Mouse (Mus musculus): ENCODE measurements around the gene Zfp697. TPM values are rescaled to one million over a fixed set of nuclear protein-coding genes. Genes with fewer than 3 reads are reported as not detected.
"Not testable (repeated sequence)": the region's sequence is repeated elsewhere in the genome, so short reads cannot be mapped to it uniquely, and the experiment has no call there.

Gene Zfp697
- 1 to 10 TPM; 7.9 to 8.6 TPM for total RNA-seq (2021)

DNA sequence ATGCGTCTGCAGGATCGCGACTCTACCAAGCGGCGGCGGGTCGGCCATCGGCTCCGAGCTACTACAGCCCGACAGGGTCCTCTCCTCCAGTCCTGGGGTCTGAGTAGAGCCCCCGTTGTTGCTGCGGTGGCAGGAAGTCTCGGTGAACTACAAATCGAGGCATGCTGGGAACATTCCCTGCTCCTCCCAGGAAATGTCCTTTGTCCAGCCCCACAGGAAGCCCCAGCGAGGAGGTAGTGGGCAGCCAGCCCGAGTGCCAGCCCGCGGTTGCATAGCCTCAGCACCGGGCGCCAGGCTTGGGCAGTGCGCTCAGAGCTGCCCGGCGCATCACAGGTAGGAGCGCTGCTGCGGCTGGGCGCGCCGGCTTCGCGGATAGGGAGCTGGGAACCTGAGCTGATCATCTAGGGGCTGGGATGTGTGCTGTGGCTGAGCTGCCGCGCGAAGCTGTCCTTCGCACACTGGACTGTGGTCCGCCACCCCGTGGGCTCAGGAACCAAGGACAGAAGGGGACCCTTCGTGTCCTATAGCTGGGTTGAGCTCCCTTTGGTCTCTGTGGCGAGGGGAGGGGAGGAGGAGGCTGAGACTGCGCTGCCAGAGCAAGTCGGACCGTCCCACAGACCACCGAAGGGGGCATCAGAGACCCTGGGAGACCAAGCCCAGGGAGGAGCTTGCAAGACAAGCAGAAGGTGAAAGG lies at the start of gene Zfp697:
Gene Zfp697 (plus strand): TSS at position 216 of the 694 bp plus-strand sequence.
- intact Hi-C loops (cut with DNase I): loop anchor here (2.0 to 5.0 kb wide), 3 partner anchors 35 to 60 kb away; no protein-coding TSS in a partner anchor
- DNase-seq: peak; percentile 86

DNA sequence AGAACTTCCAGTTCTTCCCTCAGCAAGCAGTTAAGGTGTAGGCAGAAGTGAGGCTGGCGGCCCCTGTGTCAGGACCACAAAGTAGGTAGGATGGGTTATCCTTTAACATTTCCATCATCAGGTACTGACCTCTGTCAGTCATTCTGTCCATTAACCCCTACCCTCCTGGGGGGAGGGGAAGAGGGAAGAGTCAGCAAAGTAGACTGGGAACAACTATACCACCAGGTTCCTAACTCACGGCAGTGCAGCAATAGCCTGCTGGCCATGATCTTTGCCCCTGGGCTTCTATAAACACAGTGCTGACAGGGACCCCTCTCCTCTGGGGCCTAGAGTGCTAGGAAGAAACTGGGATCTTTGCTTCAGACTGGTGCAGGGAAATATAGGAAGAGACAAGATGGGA lies 48.3 kb upstream of the Zfp697 start:
- intact Hi-C loops (cut with DNase I): no loop called here

DNA sequence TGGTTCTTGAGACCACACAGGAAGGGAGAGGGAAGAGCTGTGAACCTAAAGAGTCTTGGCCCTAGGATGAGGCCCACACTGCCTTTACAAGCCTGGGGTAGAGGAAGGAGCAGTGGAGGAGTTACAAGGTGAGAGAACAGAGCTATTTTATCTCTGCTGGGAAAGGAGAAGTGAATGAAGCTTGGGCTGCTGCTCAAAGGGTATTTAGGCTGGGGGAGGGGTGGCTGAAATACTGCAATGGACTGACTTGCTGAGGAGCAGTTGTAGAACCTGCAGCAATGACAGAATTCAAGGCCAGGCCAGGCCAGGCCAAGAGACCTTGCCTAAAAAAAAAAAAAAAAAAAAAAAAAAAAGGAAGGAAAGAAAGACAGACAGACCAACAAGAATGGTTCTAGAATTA lies 46.9 kb upstream of the Zfp697 start:
- intact Hi-C loops (cut with DNase I): no loop called here
- no peak for DNase-seq

More for the DNA sequence above, 48.3 kb upstream of the Zfp697 start:
- DNase-seq: no peak

DNA sequence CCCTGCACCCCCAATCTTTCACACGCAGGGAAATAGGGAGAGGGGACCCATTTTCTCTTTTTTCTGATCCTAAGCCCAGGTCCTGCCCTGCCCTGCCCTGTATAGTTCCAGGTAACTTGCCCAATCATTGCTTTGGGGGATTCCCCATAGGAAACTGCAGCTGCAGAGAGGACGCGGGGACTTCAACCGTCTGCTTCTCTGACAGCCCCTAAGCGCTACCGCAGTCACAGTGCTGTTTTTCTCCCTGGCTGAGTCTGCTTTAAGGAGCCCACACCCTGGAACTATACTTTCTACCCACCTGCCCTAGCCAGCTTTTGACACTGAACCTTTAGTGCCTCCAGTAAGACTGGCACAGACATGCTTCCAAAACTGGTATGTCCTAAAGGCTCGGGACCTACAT lies 46.4 kb upstream of the Zfp697 start:
- intact Hi-C loops (cut with DNase I): no loop called here
- DNase-seq: no peak

DNA sequence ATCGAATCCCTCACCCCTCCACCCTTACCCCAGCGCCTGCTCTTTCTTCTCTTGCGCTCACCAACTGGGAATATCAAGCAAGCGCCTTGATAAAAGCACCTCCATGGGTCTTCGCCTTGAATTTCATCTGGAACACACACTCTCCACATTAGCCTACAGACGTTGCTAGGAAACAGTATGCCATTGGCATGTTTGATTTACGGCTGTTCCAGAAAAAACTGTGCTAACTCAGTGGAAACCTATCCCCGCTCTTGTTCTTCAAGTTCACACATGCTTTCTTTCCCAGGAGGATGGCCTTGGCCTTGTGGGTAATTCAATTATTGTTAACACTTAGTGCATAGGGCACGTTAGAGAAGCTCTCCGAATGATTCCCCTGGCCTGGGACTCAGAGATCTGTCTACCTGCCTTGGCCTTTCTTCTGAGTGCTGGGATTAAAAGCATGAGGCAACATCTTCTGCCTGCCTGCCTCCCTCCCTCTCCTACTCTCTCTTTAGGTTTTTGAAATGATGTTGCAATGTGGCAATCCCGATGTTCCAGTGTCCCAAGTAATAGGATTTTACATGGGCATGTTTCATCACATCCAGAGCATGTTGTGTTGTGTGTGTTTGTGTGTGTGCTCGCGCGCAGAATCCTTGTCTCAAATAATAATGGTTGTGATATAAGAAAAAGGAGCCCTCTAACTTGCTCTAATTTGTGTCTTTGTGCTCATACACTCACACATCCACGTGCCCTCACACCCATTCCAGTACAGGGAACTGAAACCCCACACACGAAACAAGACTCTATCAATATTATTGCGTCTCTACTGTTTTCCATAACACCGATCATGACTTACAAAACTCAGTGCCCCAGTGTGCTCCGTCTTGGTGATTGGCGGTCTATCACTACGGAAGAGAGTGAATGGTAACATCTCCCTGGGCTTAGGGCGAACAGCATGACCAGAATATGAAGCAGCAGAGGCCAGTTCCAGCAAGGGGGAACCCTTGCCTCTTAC lies 45.3 kb upstream of the Zfp697 start:
- no peak for DNase-seq
- intact Hi-C loops (cut with DNase I): no loop called here

DNA sequence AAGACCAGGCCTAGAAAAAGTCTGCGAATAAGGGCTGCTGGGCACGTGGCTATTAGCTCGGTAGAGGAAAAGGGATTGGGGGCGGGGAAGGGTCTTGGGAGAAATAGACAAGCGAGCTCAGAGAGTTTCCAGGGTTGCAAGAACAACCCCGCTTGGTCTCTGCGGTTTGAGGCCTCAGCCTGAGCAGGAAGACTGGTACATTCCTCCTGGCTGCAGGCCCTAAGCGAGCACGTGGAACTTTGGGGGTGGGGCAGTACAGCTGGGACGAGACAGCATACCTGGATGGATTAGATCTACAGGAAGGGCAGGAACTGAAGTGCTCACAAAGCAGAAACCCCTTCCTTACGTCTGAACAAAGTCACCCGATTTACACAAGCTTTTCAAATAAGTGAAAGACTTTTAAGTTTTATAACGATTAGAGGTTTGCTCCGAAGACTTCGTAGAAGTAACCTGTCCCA lies 43.6 kb upstream of the Zfp697 start:
- intact Hi-C loops (cut with DNase I): no loop called here
- peak; percentile 54 to 57 for DNase-seq

DNA sequence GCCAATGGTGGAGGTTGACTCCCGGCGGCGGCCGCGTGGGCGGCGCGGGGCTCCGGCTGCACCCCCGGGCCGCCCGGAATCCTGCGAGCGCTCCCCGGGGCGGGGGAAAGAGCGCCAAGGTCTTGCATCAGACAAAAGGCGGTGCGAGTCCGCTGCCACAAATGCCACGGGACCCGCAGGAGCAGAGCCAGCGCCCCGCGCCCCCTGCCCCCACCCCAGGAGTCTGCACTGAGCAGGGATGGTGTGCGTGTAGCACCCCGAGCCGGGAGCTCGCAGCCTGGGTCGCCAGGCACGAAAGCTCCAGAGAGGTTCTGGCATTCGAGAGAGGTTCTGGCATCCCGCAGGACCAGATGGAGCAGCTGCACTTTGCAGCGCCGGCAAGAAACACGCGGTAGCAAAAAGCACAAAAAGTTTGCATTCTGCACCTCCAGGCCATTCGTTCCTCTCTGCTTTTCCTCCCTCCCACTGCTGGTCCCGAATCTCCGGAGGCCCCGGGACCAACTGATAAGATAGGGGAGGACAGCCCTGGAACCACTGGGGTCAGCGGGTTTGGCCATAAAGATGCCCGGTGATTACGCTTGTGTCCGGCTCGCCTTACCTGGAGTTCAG lies 43.1 kb upstream of the Zfp697 start:
- peak; percentile 47 to 55 for DNase-seq
- intact Hi-C loops (cut with DNase I): no loop called here

DNA sequence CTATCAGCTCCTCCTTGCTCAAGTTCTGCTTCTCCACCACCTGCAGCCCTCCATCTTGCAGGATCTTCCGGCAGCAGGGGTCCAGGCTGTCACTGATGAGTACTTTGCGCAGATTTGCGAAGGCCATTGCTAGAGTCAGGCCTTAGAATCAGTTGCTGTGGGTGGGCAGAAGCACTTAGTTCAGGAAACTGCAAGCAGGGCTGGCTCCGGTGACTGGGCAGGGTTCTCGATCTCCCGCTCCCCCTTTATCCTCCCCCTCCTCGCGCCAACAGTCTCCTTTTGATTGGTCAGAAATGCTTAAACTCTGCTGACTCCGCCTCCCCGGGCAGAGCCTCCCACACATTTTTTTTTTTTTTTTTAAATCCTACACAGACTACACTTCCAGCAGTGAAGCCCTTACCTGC lies 42.6 kb upstream of the Zfp697 start, which contains the start of gene Phgdh:
Gene Phgdh (minus strand): TSS at position 285 of the 404 bp plus-strand sequence.
- peak; percentile 68 to 70 for DNase-seq
- intact Hi-C loops (cut with DNase I): not testable (repeated sequence)

DNA sequence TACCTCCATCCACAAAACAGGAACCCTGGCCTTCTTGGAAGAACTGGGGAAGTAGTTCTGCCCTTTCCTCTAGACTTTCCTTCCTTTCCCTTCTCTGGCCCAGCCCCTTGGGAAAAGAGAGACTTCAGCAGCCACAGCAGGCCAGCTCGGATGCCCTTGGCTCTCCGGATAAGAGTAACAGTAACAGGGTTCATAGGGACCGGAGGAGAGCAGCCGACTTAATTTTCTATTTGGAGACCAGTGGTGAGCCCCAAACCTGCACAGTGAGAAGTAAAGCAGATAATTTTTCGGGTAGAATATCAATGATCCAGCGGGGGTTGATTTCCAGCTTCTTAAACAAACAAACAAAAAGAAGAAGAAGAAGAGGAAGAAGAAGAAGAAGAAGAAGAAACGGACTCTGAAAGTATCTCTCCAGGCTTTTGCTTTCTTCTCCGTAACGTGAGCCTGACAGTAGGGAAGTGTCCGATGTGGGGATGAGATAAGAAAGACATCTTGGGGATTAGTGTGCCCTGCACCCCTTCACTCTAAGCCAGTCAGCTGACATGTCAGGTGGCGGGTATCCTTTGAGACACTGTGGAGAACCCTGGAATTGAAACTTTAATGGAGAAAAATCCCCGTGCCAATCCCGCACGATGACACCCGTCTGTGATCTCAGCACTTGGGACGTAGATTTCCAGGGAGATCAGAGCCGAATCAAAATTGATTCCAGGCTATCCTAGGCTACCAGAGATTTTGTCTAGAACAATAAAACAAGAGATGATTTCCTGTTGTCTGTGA lies 41.3 kb upstream of the Zfp697 start:
- no peak for DNase-seq
- intact Hi-C loops (cut with DNase I): no loop called here

DNA sequence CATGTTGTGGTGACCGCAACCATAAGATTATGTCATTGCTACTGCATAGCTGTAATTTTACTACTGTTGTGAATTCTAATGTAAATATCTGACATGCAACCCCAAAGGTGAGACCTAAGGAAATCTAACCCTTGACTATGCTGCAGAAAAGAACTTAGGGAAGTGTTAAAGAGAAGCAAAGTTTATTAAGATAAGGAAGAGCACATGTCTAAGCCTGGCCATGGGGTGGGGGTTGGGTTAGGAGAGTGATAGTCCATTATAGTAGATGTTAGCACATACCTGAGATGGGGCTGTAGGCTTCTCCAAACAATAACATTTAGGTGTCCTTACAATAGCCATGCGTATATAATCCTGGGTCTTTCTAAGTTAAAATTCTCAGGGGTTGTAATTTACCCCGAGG lies 39.0 kb upstream of the Zfp697 start:
- intact Hi-C loops (cut with DNase I): no loop called here
- DNase-seq: no peak

DNA sequence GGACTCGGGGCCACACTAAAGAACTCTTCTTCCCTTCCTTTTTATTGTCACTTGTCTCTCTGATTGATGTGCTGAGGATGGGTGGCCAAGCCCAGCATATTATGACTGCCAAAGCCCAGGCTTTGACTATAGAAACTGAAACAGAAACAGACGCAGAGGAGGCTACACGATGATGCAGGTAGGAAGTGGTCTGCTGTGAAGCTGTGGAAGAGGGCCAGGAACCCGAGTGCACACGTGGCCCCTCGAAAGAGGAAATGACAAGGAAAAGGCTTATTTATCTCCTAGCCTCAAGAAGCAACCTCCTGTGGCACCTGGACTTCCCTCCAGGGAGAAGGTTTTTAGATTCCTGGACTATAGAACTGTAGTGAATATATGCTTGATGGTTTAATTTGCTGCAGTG lies 34.2 kb upstream of the Zfp697 start:
- DNase-seq: no peak
- intact Hi-C loops (cut with DNase I): no loop called here

DNA sequence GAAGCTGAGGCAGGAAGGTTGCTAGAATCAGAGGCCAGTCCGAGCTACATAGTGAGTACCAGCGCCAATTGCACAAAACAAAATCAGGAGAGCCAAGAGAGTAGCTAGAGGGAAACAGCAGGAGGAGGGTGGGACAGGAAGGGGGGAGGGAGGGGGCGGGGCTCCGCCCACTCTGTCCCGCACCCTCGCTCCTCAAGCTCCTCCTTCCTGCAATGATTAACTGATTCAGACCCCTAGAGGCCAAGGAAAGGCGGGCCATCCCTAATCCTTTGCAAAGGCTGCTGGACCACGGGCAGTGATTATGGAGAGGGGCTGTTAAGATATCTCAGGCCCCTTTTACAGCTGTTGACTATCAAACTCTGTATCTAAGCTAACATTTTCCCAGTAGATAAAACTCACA lies 33.6 kb upstream of the Zfp697 start:
- intact Hi-C loops (cut with DNase I): no loop called here
- DNase-seq: no peak

DNA sequence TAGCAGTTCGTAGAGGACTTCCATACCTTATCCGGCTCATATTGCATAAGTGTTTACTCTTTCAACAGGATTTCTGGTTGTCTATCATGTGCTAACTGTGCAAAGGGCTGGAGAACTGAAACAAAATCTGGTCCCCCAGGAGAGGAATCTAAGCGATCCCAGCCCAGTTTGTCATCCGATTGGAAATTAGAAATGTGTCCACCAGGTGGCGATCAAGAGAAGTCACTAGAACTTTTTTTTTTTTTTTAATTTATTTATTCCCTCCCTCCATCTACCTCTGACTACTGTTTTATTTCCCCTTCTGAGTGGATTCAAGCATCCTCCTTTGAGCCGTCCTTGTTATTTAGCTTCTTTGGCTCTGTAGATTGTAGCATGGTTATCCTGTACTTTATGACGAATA lies 28.4 kb upstream of the Zfp697 start:
- intact Hi-C loops (cut with DNase I): loop anchor here (2.0 kb wide), 1 partner anchor 89 kb away; no protein-coding TSS in a partner anchor
- DNase-seq: peak; percentile 77 to 89

DNA sequence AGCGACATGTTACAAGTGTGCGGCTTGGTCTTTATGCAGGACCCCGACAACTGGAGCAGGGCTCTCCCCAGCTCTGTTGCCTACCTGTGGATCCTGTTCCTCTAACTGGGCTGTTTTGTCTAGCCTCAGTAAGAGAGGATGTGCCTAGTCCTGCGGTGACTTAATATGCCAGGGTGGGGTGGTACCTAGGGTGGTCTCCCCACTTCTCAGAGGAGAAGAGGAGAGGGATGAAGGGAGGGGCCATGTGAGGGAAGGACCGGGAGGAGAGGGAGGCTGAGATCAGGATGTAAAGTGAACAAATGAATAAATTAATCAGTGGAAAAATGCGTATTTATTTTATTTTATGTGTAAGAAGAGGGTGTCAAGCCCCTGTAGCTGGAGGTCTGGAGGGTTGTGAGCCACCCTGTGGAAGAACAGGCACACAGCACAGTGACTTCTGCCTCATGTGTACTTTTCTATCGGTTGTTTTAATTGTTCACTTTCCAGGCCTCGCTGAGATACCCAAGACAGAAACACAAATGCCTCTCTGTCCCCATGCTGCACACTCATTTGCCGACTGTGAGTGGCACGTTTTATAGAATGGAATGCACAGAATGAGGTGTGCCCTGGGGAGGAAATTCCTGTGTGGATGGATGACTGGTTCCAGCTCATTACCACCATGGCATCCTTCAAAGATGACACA lies 26.8 kb upstream of the Zfp697 start:
- intact Hi-C loops (cut with DNase I): loop anchor here (2.0 kb wide), 1 partner anchor 87 kb away; no protein-coding TSS in a partner anchor
- no peak for DNase-seq

DNA sequence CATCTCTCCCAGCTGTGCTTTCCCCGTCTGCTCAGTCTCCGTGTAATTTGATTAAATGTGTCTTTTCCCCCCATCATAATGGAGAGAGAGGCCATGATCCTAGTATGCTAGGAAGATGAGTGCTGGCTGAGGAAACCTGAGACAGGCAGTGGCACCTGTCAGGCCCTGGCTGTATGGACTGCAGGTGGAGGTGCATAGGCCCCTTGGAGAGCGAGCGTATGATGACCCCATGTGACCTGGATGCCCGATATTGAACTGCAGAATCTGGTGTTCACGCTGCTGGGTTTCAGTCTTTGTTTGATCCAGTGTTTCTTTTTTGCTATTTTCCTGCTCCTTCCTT lies 26.3 kb upstream of the Zfp697 start:
- intact Hi-C loops (cut with DNase I): no loop called here
- DNase-seq: no peak

DNA sequence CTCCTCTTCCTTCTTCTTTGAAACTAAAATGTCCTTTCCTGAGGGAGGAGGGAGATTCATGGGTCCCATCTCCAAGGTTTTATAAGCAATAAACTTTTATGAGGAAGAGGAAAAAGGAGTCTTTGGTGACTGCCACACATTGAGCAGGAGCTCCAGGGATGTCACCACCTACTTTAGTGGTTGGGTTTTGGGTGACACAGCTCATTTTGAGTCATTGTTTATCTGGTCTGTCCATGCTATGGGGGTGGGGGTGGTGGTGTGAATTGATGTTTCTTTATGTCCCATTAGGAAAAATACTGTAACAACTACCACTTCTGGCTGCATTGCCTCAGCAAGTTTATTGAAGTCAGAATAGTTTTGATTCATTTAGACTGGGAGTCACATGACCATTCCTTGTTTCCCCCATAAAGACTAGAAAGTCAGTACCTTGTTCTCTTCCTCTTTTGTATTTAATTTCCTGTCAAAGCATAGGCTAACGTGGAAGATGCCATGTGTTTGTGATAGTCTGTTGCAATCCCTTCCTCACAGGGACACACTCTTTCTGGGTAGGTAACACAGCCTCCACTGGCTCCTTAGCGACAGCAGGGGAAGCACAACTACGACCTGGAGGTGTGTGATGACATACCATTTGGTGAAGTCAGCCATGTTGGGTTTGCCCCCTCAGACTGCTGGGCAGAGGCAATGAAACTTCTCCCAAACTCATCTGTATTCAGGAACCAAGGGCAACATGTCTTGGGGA lies 25.5 kb upstream of the Zfp697 start:
- intact Hi-C loops (cut with DNase I): no loop called here
- no peak for DNase-seq

DNA sequence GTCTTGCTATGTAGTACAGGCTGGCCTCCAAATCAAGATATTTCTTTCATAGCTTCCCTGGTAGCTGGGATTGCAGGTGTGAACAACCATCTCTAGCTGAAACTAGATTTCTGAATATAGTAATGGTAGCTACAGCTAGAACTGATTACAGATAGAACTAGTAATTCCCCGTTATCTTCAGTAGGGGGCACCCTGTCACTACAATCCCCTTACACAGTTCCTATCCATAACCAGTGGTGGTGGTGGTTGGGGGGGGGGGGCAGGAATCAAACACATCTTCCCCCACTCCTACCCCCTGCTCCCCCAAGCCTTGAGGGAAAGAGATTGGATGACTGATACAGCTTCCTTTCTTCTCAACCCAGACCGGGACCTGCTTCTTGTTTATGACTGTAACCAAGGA lies 19.5 kb upstream of the Zfp697 start:
- intact Hi-C loops (cut with DNase I): loop anchor here (2.0 to 5.0 kb wide), 2 partner anchors 65 to 80 kb away; no protein-coding TSS in a partner anchor
- DNase-seq: peak; percentile 40 to 49

DNA sequence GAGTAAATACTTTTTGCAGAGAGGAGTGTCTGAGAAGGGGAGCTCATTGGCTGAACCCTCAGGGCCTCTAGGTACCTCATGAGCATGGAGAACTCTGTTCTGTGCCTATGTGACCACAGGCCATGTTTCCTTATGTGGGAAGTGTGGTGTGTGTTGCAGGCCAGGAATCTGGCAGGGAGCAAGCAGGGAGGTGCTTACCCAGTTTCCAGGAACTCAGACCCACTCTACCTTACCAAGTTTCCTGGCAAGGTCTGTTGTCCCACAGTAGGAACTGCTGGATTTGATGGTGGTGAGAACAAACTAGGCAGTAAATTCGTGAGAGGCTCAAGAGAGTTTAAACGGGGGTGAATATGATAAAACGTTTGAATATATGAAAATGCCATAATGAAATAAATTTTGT lies 16.2 kb upstream of the Zfp697 start:
- intact Hi-C loops (cut with DNase I): no loop called here
- DNase-seq: no peak

DNA sequence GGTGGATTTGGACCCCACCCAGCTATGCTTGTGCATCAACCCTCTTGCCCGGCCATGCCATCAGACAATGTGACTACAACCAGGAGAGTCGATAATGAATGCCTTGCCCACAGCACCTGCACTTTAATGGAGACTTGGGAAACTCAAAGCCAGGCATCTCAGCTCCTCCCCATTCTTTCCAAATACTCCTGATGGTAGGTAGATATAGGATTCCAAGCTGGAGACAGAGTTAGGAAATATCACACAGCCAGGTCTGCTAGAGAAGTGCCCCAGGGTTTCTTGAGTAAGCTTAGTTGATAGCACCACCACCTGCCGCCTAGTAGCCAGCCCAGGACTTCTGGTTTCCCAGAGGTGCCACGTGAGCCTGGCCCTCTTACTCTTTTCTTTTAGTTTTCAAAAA lies 15.4 kb upstream of the Zfp697 start:
- no peak for DNase-seq
- intact Hi-C loops (cut with DNase I): no loop called here

All from heart, postnatal 10 days (tissue).